Mouse (Mus musculus) brain, embryonic 14.5 days (tissue): ENCODE measurements around the gene Gm11060.

Source experiments
- CTCF ChIP-seq: fragments of 200-500 bp; IDR thresholded peaks from 2 replicates; pipeline ENCODE4 v1.5.1; 2012; ENCODE audit warnings: inconsistent platforms, mild to moderate bottlenecking, moderate library complexity, borderline replicate concordance; ENCODE audit not compliant: insufficient read depth, insufficient read length; ENCODE audit errors: extremely low read depth
- POLR2A ChIP-seq: fragments of 200-500 bp; IDR thresholded peaks from 2 replicates; pipeline ENCODE4 v1.6.1; 2012; ENCODE audit warnings: mild to moderate bottlenecking, inconsistent platforms, borderline replicate concordance; ENCODE audit not compliant: poor library complexity, insufficient read depth, insufficient read length, severe bottlenecking; ENCODE audit errors: extremely low read depth

- TF ChIP-seq CTCF, result no peak
- TF ChIP-seq POLR2A, result no peak
Measured at GRCm38 (mm10) chr2:105100541-105100940, 8.7 kb downstream of the Gm11060 start.
